Mouse (Mus musculus): Measurements from ENCODE around the gene Dnmt3a. TPM values are rescaled to one million over a fixed set of nuclear protein-coding genes. Genes with fewer than 3 reads are reported as not detected.
A peak's percentile ranks its signal among the peaks of the same experiment; 100 is the strongest.

Dnmt3a gene
- total RNA-seq, 2 experiments from 2014 or later: 35.9 to 42.7 TPM

DNA sequence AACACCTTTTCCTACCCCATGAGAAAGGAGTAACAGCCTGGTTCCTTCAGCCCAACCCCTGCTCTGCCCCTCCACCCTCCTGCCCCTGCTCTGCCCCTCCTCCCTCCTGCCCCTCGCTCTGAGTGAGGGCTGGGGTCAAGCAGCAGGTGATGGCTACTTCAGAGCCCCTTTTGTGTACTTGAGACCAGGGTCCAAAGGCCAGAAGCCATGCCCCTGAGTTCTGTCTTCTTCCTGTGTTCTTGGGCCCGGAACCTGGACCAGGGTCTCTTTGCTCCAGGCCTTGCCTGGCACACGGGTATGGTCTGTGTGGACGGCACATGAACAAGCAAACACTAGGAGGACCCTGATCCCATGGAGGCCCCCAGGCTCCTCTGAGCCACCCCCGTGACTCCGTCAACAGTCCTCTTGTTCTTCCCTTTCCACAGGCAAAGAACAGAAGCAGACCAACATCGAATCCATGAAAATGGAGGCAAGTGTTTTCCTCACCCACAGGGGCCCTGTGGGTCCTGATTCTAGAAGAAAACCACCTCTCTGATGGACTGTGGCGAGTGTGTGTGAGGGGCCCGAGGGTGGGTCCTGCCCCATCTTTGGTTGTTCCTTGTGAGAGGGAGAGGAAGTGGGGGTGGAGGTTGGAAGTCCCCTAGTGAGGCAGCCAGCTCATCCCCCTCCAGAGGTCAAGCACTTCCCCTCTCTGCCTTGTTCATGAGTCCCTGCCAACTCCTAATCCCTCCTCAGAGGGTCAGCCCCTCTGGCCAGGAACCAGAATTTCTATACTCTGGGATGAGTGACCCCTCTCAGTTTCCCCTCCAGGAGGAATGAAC, 66.8 kb downstream of the Dnmt3a start:
- DNase-seq (ENCODE audit: low spot score in 2 of 2): no peak

- no peak for DNase-seq (ENCODE audit: low spot score in 2 of 2)
Measured at GRCm38 (mm10) chr12:3875474-3875873, 69.7 kb downstream of the Dnmt3a start.

DNA sequence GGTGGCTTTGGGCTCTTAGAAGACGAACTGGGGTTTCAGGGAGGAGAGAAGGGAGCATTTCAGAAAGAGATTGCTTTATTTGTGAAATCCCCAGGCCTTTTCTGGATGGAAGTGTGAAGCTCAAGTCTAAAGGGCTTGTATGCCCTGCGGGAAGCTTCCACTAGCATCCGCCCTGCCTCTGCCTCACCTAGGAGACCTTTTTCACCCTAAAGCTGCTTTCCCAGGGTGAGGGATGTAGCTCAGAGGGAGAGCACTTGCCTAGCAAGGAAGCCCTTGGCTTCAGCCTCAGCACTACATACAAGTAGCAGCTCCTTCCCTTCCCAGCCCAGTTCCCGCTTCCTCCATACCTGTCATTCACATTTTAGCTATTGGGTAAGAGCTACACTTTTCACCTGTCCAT, 71.6 kb downstream of the Dnmt3a start:
- no peak for DNase-seq (ENCODE audit: low spot score in 2 of 2)

- DNase-seq (ENCODE audit: low spot score in 2 of 2): no peak
Measured at GRCm38 (mm10) chr12:3881474-3881873, 75.7 kb downstream of the Dnmt3a start.

- no peak for DNase-seq (ENCODE audit: low spot score in 2 of 2)
Measured at GRCm38 (mm10) chr12:3884892-3885493, 79.2 kb downstream of the Dnmt3a start.

DNA sequence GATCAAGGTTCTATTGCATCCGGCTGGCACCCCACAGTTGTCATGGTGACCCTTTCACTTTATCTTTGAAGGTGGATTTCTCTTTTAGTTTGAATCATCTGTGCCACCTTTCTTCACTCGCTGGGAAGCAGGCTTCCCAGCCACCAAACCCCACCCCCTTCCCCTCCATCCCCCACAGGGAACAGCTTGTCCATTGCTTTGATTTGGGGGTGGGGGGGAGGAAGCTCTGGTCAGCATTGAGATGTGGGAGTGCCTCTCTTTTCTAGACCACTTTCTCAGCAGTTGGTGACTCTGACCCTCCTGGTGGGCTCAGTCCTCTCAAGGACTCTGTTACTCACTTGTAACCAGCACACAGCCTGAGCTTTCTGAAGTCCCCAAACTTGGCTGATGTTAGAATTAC, 80.8 kb downstream of the Dnmt3a start:
- DNase-seq (ENCODE audit: low spot score in 2 of 2): no peak

DNA sequence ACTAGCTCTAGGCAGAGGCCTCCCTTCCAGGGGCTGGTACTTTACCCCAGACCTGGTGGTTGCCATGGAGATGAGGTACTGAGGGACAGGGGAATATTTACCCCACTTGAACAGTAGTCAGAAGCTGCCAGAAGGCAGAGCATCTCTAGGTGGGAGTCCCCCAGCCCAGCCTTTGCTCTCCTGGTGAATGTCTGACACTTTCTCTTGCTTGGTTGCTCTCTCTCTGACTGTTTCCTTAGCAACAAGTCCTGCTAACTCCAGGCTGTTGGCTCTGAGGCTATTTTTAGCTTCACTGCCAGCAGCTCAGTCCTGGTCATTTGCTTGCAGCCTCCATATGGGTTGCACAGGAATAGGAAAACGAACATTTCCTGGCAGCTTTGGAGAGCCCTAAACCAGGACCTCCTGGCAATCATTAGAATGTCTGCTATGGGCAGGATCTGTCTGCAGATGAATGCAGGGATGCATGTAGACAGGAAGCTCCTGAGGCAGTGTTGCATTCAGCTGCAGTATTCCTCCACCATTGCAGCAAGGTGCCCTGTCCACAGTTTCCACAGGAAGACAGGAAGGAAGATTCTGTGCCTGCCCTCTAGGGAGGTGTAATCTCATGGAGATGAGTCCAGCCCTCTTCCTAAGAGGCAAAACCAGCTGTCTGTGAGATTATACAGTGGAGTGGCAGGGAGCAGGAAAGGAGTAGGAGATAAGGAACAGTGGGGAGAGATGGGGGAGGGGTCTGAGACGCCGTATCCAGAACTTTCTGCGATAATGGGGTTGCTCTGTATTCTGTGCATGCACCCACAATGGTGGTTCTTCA, 81.9 kb downstream of the Dnmt3a start:
- no peak for DNase-seq (ENCODE audit: low spot score in 2 of 2)

GRCm38 (mm10) chr12:3889875-3890635, 84.2 kb downstream of the Dnmt3a start:
- DNase-seq (ENCODE audit: low spot score in 2 of 2): no peak

GRCm38 (mm10) chr12:3890753-3891751, 85.2 kb downstream of the Dnmt3a start:
- no peak for DNase-seq (ENCODE audit: low spot score in 2 of 2)

- peak in 1 of 2 experiments; percentile 42 for DNase-seq (ENCODE audit: low spot score in 2 of 2)
Measured at GRCm38 (mm10) chr12:3891779-3892239, 86.0 kb downstream of the Dnmt3a start.

- no peak for DNase-seq (ENCODE audit: low spot score in 2 of 2)
Measured at GRCm38 (mm10) chr12:3892240-3893059, 86.6 kb downstream of the Dnmt3a start.

DNA sequence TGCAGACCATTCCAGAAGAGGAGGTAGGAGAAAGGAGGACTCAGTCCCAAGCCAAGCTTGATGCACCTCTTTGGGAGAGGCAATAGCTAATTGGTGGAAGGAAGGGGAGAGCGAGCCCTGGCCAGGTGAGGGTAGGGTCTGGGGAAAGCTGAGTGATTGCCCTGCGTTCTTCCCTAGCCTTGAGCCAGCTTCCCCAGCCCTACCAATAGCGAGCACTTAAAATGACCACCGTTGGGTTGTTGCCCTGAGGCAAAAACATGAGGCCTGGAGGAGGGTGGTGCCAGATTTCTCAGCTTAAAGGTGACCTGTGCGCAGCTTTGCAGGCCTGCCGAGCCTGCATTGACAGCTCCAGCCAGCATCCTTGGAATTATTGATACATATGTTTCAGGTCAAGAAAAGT, 87.5 kb downstream of the Dnmt3a start:
- no peak for DNase-seq (ENCODE audit: low spot score in 2 of 2)

- no peak for DNase-seq (ENCODE audit: low spot score in 2 of 2)
Measured at GRCm38 (mm10) chr12:3894525-3894924, 88.7 kb downstream of the Dnmt3a start.

DNA sequence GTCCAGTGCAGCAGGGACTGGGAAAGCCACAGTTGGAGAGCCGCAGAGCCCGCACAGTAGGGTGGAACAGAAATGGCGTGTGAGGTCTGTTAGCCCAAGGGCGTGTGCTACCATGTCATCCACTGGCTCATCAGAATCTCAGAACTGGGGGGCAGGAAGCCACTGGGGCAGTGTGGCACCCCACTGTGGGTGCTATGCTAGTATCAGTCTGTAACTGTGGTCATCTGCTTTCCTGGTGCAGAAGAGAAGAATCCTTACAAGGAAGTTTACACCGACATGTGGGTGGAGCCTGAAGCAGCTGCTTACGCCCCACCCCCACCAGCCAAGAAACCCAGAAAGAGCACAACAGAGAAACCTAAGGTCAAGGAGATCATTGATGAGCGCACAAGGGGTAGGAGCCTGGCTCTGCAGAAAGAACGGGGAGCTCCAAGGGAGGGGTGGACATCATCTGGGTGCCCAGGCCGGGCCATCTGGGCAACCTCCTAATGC, 91.3 kb downstream of the Dnmt3a start:
- DNase-seq (ENCODE audit: low spot score in 2 of 2): no peak

GRCm38 (mm10) chr12:3898811-3899210, 93.0 kb downstream of the Dnmt3a start:
- no peak for DNase-seq (ENCODE audit: low spot score in 2 of 2)

GRCm38 (mm10) chr12:3905436-3905835, 99.6 kb downstream of the Dnmt3a start:
- no peak for DNase-seq (ENCODE audit: low spot score in 2 of 2)

DNA sequence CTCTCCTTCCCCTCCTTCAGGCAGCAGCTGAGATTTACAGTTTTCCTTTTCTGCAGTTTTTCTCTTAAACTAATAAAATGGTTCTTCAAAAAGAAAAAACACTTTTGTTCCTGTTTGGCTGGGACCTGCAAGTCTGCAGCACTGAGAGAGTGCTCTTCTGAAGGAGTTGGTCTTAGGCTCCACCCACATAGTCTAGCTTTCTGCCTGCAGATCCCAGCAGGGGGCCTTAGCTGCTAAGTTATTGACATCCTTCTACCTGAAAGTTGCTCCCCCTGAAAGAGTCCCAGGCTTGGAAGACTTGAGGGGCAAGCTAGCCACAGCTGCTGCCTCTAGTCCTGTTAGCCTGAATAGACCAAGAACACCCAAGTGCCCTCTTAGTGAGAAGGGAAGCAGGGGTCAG, 100.5 kb downstream of the Dnmt3a start:
- no peak for DNase-seq (ENCODE audit: low spot score in 2 of 2)

- no peak for DNase-seq (ENCODE audit: low spot score in 2 of 2)
Measured at GRCm38 (mm10) chr12:3907008-3907407, 101.2 kb downstream of the Dnmt3a start.

DNA sequence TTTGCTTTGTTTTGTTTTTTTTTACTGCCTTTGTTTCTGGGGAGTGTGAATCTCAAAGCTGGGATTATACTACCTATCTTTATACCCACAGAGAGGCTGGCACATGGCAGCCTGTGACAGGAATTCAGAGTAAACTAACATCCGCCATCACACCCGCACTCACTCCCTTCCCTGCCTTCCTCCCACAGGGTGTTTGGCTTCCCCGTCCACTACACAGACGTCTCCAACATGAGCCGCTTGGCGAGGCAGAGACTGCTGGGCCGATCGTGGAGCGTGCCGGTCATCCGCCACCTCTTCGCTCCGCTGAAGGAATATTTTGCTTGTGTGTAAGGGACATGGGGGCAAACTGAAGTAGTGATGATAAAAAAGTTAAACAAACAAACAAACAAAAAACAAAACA, 101.6 kb downstream of the Dnmt3a start:
- no peak for DNase-seq (ENCODE audit: low spot score in 2 of 2)

Measured in adrenal gland, adult 18-20 months (tissue).